Mouse (Mus musculus): ENCODE data around the gene Mapk8ip3. TPM values are rescaled to one million over a fixed set of nuclear protein-coding genes. Genes with fewer than 3 reads are reported as not detected.

Gene Mapk8ip3
- polyA plus RNA-seq, 1 experiment from 2014 or later = 79.1 TPM

DNA sequence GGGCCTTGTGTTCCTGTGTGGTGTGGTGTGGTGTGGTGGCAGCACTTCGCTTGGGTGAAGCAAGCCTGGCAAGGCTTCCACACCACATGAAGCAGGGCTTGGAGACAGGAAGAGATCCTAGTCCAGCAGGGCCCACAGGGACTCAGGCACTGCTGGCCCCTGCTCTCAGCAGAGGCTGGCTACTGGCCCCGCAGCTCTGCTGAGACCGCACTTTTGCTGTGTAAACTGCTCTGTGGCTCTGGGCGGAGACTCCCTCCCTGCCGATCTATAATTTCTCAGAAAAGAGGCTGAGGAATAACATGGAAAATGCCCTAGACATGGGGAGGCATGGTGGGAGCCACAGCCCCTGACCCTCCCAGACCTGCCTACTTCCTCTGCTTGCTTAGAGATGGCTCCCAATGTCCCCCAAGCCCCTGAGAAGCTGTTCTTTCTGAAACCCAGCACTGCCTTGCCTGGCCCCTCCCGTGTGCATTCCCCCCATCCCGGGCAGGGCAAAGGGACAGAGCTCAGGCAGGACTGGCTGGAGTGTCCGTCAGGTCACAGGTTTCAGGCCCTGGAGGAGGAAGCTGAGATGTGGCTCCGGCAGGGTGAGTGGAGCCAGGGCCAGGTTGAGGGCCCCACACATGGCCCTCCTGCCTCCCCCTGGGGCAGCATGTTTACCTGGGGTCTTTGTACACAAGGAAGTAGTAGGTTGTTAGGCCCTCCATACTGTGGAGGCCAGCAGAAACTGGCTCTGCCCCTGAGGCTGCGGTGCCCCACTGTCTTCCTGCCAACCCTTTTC lies 59.3 kb downstream of the Mapk8ip3 start:
- Histone ChIP-seq H3K4me2 (no peak overlapping the region), H3K9me3 (no peaks in the 10 kb centered on the region), H3K27ac (no peak overlapping the region), H3K4me1 (replicated peaks) (no peaks in the 10 kb centered on the region), H3K36me3 (peaks cover 4% of the 10 kb centered on the region), H3K9ac (peak overlapping the region; percentile 43; the same call in 1 of the 2 replicates), H3K27me3 (no peaks in the 10 kb centered on the region), H3K4me3 (no peak overlapping the region)
- WGBS = 73% methylated on average over 10 of the region's 10 CpGs
- ATAC-seq (ENCODE audit: low FRiP score) = no peak

DNA sequence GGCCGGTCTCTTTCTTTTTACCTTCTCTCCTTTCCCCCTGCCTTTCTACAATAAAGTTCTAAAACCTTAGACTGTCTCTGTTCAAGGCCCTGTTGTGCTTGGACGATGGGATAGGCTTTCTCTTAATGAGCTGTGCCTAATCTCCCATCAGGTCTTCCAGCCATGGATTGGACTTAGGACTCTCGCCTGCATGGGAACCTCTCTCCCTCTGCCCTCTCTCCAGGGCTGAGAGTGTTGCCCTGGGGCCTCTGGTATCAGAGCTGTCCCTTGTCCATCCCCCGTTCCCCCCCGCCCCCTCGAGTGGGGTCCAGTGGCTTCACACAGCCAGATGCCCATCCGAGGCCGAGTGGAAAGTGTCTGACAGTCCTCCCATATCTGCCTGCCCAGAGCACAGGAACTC lies 61.8 kb downstream of the Mapk8ip3 start:
- ATAC-seq (ENCODE audit: low FRiP score) = no peak
- Histone ChIP-seq H3K9ac (no peak overlapping the region), H3K4me2 (no peak overlapping the region), H3K27me3 (no peaks in the 10 kb centered on the region), H3K4me3 (no peak overlapping the region), H3K9me3 (no peaks in the 10 kb centered on the region), H3K36me3 (no peaks in the 10 kb centered on the region), H3K4me1 (replicated peaks) (no peaks in the 10 kb centered on the region), H3K27ac (no peak overlapping the region)
- WGBS = 85% methylated on average over 8 of the region's 8 CpGs

DNA sequence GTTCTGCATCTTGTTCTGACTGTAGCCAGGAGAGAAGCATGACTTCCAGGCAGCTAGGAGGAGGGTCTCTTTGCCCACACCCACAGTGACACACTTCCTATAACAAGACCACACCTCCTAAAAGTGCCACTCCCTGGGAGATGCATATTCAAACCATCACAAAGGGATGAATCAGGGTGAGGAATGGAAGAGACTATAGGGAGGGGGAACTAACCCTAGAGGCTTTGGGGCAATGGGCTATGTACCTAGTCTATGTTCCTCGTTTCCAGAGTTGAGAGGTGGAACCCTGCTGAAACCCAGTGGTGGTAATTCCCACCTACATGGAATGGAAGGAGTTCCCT lies 62.4 kb downstream of the Mapk8ip3 start:
- Histone ChIP-seq H3K9ac (no peak overlapping the region), H3K27ac (no peak overlapping the region), H3K4me3 (no peak overlapping the region), H3K4me2 (no peak overlapping the region), H3K27me3 (0 out of 2 replicates have a peak, but pooled peaks cover 3% of the 10 kb centered on the region), H3K9me3 (no peaks in the 10 kb centered on the region), H3K36me3 (no peaks in the 10 kb centered on the region), H3K4me1 (replicated peaks) (no peaks in the 10 kb centered on the region)
- no peak for ATAC-seq (ENCODE audit: low FRiP score)
- WGBS = 42% methylated on average over 1 of the region's 1 CpGs

DNA sequence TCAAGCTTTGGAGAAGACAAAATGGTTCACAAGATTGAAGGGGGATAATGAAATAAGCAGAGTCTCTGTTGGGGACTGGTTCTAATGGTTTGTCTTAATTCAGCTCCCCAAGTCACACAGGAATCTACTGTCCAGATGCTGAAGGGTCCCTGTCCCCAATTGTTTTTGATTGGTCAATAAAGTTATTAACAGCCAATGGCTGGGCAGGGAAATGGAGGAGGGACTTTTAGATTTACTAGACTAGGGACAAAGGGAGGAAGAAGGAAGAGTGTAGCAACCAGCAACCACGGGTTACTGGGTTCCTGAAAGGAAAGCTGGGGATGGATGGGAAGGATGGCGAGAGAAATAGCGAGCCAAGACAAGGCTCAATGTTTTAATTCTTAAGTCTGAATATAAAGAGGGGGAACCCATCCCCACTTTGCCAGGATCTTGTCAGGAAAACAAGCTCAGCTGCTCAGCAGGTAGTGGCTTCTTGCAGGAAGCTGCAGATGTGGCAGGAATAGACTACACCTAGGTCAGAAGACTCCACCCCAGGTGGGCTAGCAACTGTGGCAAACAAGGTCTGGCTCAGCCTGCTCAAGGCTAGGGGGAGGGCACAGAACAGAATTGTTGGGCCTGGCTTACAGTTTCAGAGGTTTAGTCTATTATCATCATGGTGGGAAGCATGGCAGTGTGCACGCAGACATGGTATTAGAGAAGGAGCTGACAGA lies 62.9 kb downstream of the Mapk8ip3 start:
- no peaks in the 10 kb centered on the region for H3K4me1 ChIP-seq (replicated peaks)
- WGBS = 52% methylated on average over 4 of the region's 4 CpGs
- H3K9ac ChIP-seq = no peak overlapping the region
- no peak overlapping the region for H3K4me2 ChIP-seq
- no peak overlapping the region for H3K27ac ChIP-seq
- H3K4me3 ChIP-seq = no peak overlapping the region
- no peak for ATAC-seq (ENCODE audit: low FRiP score)
- H3K9me3 ChIP-seq = no peaks in the 10 kb centered on the region
- no peaks in the 10 kb centered on the region for H3K36me3 ChIP-seq
- H3K27me3 ChIP-seq = 0 out of 2 replicates have a peak, but pooled peaks cover 3% of the 10 kb centered on the region

DNA sequence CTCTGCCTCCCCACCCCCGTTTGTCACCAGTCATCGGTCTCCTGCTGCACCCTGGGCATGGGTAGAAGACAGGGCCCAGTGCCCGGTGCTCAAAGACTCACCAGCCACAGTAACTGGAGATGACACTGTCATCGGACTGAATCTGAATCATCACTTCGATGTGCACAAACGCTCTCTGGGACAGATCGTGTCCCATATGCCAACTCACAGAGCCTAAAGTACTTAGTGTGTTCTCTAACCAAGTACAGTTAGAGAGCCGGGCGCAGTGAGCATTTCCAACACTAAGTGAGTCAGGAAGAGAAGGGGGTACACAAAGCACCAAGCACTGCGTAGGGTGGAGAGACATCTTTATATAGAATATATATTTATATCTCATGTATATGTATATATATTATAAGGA lies 68.9 kb downstream of the Mapk8ip3 start:
- no peak for ATAC-seq (ENCODE audit: low FRiP score)
- no peak overlapping the region for H3K27ac ChIP-seq
- H3K9me3 ChIP-seq = no peaks in the 10 kb centered on the region
- no peak overlapping the region for H3K9ac ChIP-seq
- H3K27me3 ChIP-seq = 0 out of 2 replicates have a peak, but pooled peaks cover 3% of the 10 kb centered on the region
- H3K4me2 ChIP-seq = no peak overlapping the region
- 92% methylated on average over 10 of the region's 10 CpGs for WGBS
- peaks cover 30% of the 10 kb centered on the region for H3K36me3 ChIP-seq
- no peaks in the 10 kb centered on the region for H3K4me1 ChIP-seq (replicated peaks)
- no peak overlapping the region for H3K4me3 ChIP-seq

DNA sequence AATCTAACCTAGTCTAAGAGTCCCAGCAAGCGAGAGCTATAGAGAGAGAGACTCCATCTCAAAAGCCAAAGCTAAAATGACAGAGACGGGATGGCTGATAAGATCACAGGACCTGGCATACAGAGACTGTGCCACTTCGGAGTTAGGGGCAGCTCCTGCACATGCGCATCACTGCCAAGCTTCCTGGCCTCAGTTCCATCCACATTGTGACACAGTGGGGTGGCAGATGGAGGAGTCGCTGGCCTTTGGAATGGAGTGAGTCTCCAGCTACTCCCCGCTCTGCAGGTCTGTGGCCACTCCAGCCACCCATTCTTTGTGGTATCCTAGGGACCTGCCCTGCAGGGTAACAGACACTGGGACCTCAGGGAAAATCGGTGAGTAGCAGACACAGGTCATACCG lies 71.0 kb downstream of the Mapk8ip3 start, which contains the start of gene Igfals:
Gene Igfals (plus strand): TSS at position 222 of the 400 bp plus-strand sequence.
- Histone ChIP-seq H3K9me3 (no peaks in the 10 kb centered on the region), H3K9ac (peak within 1 kb of the TSS; percentile 35; the same call in 1 of the 2 replicates), H3K27ac (no peak within 1 kb of the TSS), H3K4me3 (no peak within 1 kb of the TSS), H3K4me1 (replicated peaks) (no peaks in the 10 kb centered on the region), H3K36me3 (peaks cover 51% of the 10 kb centered on the region), H3K4me2 (no peak within 1 kb of the TSS), H3K27me3 (0 out of 2 replicates have a peak, but pooled peaks cover 3% of the 10 kb centered on the region)
- no peak for ATAC-seq (ENCODE audit: low FRiP score)
- 87% methylated on average over 8 of the region's 8 CpGs for WGBS

DNA sequence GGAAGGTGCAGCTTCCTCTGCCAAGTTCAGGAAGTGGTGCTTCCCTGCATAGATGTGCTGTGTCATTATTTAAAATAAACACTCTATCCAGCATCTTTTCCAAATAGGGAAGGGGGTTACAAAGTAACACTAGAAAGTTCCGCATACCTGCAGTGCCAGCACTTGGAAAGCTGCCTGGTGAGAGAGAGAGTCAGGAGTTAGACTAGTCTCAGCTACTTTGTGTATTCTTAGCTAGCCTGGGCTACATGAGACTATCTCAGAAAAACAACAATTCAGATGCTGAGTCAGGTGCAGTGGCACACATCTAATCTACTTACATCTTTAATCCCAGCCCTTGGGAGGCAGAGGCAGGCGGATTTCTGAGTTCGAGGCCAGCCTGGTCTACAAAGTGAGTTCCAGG lies 75.0 kb downstream of the Mapk8ip3 start:
- H3K4me3 ChIP-seq = no peak overlapping the region
- peaks cover 78% of the 10 kb centered on the region for H3K36me3 ChIP-seq
- H3K9me3 ChIP-seq = no peaks in the 10 kb centered on the region
- H3K4me1 ChIP-seq (replicated peaks) = no peaks in the 10 kb centered on the region
- no peak overlapping the region for H3K4me2 ChIP-seq
- no peak overlapping the region for H3K27ac ChIP-seq
- WGBS = 98% methylated on average over 3 of the region's 3 CpGs
- H3K9ac ChIP-seq = no peak overlapping the region
- no peaks in the 10 kb centered on the region for H3K27me3 ChIP-seq
- ATAC-seq (ENCODE audit: low FRiP score) = no peak

DNA sequence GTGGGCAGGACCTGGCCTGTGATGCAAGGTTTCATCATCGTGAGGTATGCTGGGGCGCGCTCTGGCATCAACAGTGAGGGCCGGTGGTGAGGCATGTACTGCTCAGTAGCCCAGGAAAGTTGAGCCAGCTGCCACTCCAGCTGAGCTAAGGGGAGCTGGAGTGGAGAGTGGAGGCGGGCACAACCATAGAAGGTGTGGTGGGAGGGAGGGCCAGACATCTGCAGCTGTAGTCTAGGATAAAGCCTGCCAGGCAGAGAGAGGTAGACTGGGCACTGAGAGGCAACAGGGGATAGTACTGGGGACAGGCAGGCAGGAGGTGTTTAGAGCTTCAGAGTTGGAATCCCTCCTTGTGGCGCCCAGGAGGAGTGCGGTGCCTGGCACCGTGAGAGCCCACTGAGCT lies 76.7 kb downstream of the Mapk8ip3 start:
- Histone ChIP-seq H3K4me1 (replicated peaks) (no peaks in the 10 kb centered on the region), H3K36me3 (peaks cover 82% of the 10 kb centered on the region), H3K4me3 (no peak overlapping the region), H3K27ac (no peak overlapping the region), H3K27me3 (no peaks in the 10 kb centered on the region), H3K4me2 (no peak overlapping the region), H3K9ac (no peak overlapping the region), H3K9me3 (no peaks in the 10 kb centered on the region)
- WGBS = 91% methylated on average over 8 of the region's 8 CpGs
- no peak for ATAC-seq (ENCODE audit: low FRiP score)

DNA sequence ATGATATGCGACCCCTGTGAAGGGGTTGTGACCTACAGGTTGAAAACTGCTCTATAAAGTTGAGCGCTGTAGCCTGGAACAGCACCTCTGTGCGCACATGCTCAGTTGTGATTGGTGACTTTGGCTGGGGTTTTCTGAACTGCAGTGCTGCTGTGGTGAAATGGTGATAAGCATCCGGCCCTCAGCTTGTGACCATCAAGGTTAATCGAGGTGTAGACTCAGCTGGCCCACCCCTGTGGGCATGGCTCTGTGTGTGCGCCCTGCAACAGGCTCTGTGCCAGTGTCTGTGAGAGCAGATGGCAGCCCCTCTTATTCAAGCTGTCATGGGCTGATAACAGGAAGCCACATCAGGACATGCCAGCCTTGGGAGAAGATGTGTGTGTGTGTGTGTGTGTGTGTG lies 77.8 kb downstream of the Mapk8ip3 start:
- Histone ChIP-seq H3K4me3 (no peak overlapping the region), H3K27me3 (no peaks in the 10 kb centered on the region), H3K36me3 (peaks cover 79% of the 10 kb centered on the region), H3K4me2 (no peak overlapping the region), H3K9me3 (no peaks in the 10 kb centered on the region), H3K27ac (no peak overlapping the region), H3K9ac (no peak overlapping the region; the same call in 1 of the 2 replicates), H3K4me1 (replicated peaks) (no peaks in the 10 kb centered on the region)
- ATAC-seq (ENCODE audit: low FRiP score) = no peak
- 85% methylated on average over 6 of the region's 6 CpGs for WGBS

DNA sequence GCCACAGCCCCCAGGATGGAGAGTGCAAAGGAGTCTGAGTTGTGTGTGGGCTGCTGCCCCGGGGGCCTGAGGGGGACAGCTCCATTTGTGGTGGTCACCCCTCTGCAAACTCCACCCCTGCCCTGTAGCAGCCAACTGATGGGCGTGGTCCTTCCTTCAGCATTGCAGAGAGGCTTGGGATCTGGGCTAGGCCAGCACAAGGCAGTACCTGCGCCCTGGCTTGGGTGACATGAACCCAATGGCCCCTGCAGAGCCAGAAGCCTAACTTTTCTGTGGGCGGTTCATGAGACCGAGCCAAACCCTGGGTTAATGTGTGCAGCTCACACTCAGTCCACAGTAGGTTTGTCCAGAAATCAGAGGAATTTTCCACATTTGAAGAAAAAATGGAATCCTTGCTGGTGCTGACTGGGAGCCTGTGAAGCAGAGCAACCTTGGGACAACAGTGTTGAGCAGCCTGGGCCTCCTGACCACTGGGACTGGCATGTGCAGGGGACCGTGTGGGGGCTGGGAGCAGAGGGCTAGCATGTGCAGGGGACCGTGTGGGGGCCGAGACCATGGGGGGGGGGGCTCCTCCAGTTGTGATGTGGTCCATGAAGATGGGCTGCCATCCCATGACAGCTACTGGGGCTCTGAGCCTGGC lies 78.8 kb downstream of the Mapk8ip3 start:
- no peak overlapping the region for H3K4me2 ChIP-seq
- WGBS = 86% methylated on average over 8 of the region's 8 CpGs
- H3K36me3 ChIP-seq = peaks cover 80% of the 10 kb centered on the region
- no peak for ATAC-seq (ENCODE audit: low FRiP score)
- H3K4me1 ChIP-seq (replicated peaks) = no peaks in the 10 kb centered on the region
- no peak overlapping the region for H3K9ac ChIP-seq
- H3K4me3 ChIP-seq = no peak overlapping the region
- H3K9me3 ChIP-seq = no peaks in the 10 kb centered on the region
- H3K27me3 ChIP-seq = no peaks in the 10 kb centered on the region
- H3K27ac ChIP-seq = no peak overlapping the region

DNA sequence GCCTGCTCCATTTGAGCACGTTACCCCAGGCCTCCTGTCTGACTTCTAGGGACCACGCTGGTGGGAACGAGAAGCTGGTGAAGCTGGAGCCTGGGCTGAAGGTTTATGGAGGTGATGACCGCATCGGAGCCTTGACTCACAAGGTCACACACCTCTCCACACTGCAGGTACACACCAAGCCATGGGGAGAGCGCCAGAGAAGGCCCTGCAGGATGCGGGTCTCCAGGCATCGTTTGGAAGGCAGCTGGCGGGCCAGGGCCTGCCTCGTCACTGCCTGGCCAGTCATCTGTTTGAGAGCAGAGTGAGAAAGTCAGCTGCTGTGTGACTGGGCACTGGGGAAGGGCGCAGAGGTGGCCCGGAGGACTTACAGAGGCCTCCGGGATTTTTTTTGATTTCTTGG lies 80.2 kb downstream of the Mapk8ip3 start:
- peaks cover 3% of the 10 kb centered on the region for H3K4me1 ChIP-seq (replicated peaks)
- no peak overlapping the region for H3K4me3 ChIP-seq
- 91% methylated on average over 13 of the region's 13 CpGs for WGBS
- no peak for ATAC-seq (ENCODE audit: low FRiP score)
- no peak overlapping the region for H3K4me2 ChIP-seq
- no peak overlapping the region for H3K27ac ChIP-seq
- peaks cover 67% of the 10 kb centered on the region for H3K36me3 ChIP-seq
- H3K27me3 ChIP-seq = peaks cover 3% of the 10 kb centered on the region
- H3K9ac ChIP-seq = no peak overlapping the region
- no peaks in the 10 kb centered on the region for H3K9me3 ChIP-seq

DNA sequence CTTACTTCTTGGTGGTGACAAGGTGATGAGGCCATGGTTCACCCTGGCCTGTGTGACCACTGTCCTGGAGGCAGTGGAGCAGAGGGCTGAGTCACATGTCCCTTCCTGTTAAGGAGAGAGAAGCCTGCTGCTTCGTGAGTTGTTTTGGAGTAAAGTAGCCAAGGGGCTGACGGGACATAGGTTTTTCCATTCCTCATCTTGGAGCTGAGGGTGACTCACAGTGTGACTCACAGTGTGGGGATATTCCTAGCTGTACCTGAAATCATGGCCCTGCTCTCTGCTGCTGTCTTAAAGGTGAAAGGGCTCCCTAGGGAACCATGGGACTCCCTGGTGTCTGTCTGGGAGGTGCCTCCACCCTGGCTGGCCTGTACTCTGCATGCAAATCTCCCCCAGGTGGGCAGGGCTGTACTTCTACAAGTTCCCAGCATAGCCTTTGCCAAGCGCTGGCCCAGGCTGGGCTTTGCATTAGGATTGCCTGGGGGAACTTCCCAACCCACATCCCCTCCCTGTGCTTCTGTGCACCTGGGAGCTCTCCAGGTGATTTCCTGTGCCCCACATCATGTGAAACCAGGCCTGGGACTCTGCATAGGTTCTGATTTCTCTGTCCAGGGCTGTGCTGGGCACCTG lies 80.8 kb downstream of the Mapk8ip3 start:
- H3K9ac ChIP-seq = no peak overlapping the region
- no peak overlapping the region for H3K4me2 ChIP-seq
- H3K27me3 ChIP-seq = peaks cover 7% of the 10 kb centered on the region
- peaks cover 61% of the 10 kb centered on the region for H3K36me3 ChIP-seq
- H3K4me1 ChIP-seq (replicated peaks) = peaks cover 9% of the 10 kb centered on the region
- no peak overlapping the region for H3K27ac ChIP-seq
- H3K4me3 ChIP-seq = no peak overlapping the region
- H3K9me3 ChIP-seq = no peaks in the 10 kb centered on the region
- ATAC-seq (ENCODE audit: low FRiP score) = no peak
- WGBS = 81% methylated on average over 3 of the region's 3 CpGs

All from hindbrain, embryonic 13.5 days (tissue).